Mouse (Mus musculus) bone marrow macrophage, adult 2 months (primary cell): ENCODE measurements at regions not wholly inside any gene's neighbourhood (a gene's known extent, or its start where the extent isn't known, plus 50 kb on each side); places are given as distances from the start of the nearest gene placed in this dataset.

Source experiments
- CTCF ChIP-seq: IDR thresholded peaks from 2 replicates; pipeline ENCODE4 v1.5.1; 2012; ENCODE audit warnings: low read depth, mild to moderate bottlenecking, low read length, moderate library complexity
- POLR2A ChIP-seq: IDR thresholded peaks from 2 replicates; pipeline ENCODE4 v1.6.1; 2012; ENCODE audit warnings: mild to moderate bottlenecking, low read depth, low read length, borderline replicate concordance

DNA sequence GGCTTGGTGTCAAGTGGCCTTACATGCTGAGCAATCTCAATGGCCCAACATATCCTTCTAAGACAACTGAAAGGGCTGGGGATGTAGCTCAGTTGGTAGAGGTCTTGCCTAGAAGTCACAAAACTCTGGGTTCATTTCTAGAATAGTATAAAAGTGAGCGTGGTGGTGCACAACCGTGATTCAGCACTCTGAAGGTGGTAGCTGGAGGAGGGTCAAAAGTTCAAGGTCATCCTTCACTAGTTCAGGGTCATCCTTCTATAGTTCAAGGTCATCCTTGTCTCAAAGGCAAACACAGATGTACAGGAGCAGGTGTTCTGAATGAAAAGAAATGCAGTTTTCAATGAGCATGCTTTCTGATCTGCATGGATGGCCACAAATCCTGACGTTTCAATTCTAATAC lies 101.5 kb upstream of the Marcks start:
- TF ChIP-seq CTCF (no peak), POLR2A (no peak)
